Mouse (Mus musculus) MEL-GATA-1-ER (cell line): ENCODE measurements at regions not wholly inside any gene's neighbourhood (a gene's known extent, or its start where the extent isn't known, plus 50 kb on each side); places are given as distances from the start of the nearest gene placed in this dataset.

Experiments used
- DNase-seq: peaks from one replicate; pipeline ENCODE4 v3.0.0-alpha.2; 2012; ENCODE audit warnings: low read depth; ENCODE audit errors: extremely low read depth

- peak; percentile 18 for DNase-seq
Observed at GRCm38 (mm10) chr6:51641965-51642364, 118.3 kb downstream of the Snx10 start.

GRCm38 (mm10) chr6:51648813-51649212 lies 125.1 kb downstream of the Snx10 start:
- no peak for DNase-seq

GRCm38 (mm10) chr6:51653753-51654152 lies 130.1 kb downstream of the Snx10 start:
- DNase-seq: no peak

GRCm38 (mm10) chr6:51654991-51655390 lies 131.3 kb downstream of the Snx10 start:
- DNase-seq: no peak

GRCm38 (mm10) chr6:51656078-51656477 lies 132.4 kb downstream of the Snx10 start:
- no peak for DNase-seq

GRCm38 (mm10) chr6:51656883-51657640 lies 133.4 kb downstream of the Snx10 start:
- DNase-seq: no peak

GRCm38 (mm10) chr6:51658360-51658759 lies 134.7 kb downstream of the Snx10 start:
- no peak for DNase-seq

GRCm38 (mm10) chr6:51663178-51663577 lies 139.5 kb downstream of the Snx10 start:
- no peak for DNase-seq

- DNase-seq: no peak
Observed at GRCm38 (mm10) chr6:51664049-51664448, 140.3 kb downstream of the Snx10 start.

GRCm38 (mm10) chr6:51667022-51667421 lies 143.3 kb downstream of the Snx10 start:
- no peak for DNase-seq

GRCm38 (mm10) chr6:51675342-51675945 lies 151.7 kb downstream of the Snx10 start:
- no peak for DNase-seq

- DNase-seq: no peak
Observed at GRCm38 (mm10) chr6:51677162-51677996, 153.7 kb downstream of the Snx10 start.

GRCm38 (mm10) chr6:51678743-51679142 lies 155.0 kb downstream of the Snx10 start:
- DNase-seq: no peak

- DNase-seq: no peak
Observed at GRCm38 (mm10) chr6:51680239-51680857, 156.6 kb downstream of the Snx10 start.

- no peak for DNase-seq
Observed at GRCm38 (mm10) chr6:51683131-51683530, 159.4 kb downstream of the Snx10 start.

- no peak for DNase-seq
Observed at GRCm38 (mm10) chr6:51685651-51686287, 162.1 kb downstream of the Snx10 start.

GRCm38 (mm10) chr6:51690795-51691563 lies 167.3 kb downstream of the Snx10 start:
- no peak for DNase-seq

GRCm38 (mm10) chr6:51693984-51694383 lies 170.3 kb downstream of the Snx10 start:
- no peak for DNase-seq

- no peak for DNase-seq
Observed at GRCm38 (mm10) chr6:51696396-51696795, 172.7 kb downstream of the Snx10 start.

GRCm38 (mm10) chr6:51697754-51698153 lies 174.1 kb downstream of the Snx10 start:
- DNase-seq: no peak
